Mouse (Mus musculus) right cerebral cortex, postnatal 10 days (tissue): ENCODE results near the gene Gm45062.

Source experiments
- DNase-seq, 2 experiments: peaks; one replicate each; pipeline ENCODE4 v3.0.0; 2021; ENCODE audit warnings: low spot score in 2 of 2

Gm45062 gene

DNA sequence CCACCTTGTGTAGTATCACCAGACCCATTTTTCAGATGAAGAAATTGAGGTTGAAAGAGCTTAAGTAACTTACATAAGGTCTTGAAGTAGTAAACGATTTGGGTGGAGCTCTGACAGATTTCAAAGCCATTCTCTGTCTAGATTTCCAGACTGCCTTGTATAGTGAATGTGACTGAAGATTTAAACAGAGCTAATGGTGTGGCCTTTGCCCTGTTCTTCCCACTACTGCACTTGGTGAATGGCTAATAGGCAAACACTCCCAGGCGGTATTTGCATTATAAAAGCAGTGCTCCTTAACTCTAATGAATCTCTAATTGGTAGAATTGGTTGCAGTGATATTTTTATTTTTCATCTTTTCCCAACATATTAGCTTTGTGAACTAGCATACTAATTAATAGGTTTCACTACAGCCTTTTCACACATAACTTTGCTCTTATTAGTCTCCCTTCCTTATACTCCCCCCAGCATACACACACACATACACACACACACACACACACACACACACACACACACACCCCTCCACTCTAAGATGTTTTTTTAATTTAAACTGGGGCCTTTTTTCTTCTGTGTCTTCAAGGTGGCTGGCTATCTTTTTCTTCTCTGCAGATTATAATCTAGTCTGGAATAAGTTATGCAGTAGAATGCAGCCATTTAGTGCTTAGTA lies 109.1 kb downstream of the Gm45062 start:
- DNase-seq = no peak

DNA sequence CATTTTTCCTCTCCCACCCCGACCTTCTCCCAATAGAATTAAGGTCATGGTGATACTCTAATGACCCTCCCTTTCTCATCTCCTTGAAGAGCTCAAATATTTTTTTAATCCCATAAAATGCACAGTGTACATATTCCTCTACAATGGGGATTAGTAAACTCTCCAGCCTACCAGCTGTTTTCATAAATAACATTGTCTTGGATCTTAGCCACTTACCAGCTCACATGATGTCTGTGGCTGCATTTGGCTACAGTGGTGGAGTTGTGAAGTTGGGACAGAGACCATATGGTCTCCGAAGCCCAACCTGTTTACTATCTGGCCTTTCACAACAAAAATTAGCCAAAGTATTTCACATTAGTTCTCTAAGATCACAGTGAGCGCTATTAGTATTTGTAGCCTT lies 111.4 kb downstream of the Gm45062 start:
- DNase-seq = no peak

DNA sequence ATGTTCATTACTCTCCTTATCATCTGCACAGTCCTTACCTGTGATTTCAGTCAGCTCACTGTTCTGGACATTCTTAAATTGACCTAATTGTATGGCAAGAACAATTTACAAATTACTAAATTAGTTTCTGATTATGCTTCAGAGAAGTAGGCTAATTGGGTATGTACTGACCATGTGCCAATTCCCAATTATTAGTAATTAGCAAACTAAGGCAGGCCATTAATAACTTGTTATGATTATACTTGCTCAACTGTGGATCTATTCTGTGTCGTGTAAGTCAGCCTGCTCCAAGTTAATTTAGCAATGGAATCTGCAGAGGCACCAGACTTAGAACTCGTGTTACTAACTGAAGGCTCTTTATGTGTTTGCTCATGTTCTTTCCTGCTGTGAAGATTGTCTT lies 113.8 kb downstream of the Gm45062 start:
- DNase-seq = no peak

DNA sequence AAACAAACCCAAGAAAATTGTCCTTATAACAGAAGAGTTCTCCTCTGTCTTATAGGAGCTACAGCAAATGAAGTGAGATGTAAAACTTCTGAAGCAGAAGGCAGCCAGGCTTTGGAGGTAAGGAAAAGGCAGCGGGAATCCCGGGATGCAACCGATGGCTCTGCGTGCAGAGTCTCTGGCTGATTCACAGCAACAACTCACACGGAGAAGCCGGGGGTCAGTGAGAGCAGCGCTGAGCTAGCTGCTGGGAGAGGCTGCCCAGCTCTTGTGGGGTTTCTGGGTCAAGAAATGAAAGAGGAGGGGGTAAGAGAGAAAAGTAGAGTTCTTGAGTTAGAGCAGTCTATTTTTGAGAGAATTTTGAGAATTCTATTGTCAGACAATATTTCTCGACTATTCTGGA lies 114.6 kb downstream of the Gm45062 start:
- DNase-seq = no peak

DNA sequence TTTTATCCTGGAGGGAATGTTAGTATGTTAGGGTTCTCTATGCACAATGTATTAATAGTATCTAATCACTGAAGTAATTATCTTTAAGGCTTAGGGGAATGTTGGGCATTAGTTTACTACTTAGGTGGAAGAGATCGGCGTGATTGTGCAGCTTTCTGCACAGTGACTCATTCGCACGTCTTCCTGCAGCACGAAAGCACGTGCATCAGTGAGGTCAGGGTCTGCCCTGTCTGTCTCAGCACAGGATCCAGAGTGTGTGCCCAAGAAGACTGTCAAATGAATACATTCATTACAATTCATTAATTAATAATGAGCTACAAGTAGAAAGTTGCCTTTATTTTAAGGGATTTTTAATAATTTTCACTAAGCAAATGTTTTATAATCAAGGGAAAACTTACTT lies 115.0 kb downstream of the Gm45062 start:
- no peak for DNase-seq

DNA sequence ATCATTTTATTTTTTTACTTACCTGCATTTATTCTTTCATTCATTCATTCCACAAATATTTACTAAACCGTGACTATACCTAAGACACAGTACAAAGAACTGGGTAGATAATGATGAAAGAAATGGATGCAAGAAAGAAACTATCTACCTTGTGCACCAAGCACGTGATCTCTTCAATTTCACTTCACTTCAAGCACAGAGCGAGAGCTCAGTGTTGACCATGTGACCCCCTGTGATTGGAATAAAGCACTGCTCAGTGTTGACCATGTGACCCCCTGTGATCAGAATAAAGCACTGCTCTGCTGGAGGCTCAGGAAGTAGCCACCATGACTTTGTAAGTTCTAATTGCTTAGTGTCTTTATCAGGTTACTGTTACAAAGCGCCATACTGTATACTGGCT lies 115.5 kb downstream of the Gm45062 start:
- DNase-seq = no peak

DNA sequence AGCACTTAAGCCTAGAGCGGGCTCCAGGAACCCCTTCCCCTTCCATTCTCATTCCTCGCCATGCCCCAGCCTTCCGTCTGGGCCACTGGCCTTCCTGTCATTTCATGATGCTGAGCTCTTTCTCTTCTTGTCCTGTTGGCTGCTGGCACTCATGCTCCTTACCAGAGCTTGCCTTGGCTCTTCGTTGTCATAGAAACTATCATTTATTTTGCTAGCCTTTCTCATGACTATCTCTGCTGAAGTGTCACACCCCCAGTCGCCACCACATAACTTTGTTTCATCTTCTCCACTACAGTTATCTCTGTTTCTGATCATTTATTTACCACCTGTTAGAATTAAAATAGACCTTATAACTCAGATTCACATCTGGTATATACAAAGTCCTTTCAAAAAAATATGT lies 117.1 kb downstream of the Gm45062 start:
- DNase-seq = no peak

DNA sequence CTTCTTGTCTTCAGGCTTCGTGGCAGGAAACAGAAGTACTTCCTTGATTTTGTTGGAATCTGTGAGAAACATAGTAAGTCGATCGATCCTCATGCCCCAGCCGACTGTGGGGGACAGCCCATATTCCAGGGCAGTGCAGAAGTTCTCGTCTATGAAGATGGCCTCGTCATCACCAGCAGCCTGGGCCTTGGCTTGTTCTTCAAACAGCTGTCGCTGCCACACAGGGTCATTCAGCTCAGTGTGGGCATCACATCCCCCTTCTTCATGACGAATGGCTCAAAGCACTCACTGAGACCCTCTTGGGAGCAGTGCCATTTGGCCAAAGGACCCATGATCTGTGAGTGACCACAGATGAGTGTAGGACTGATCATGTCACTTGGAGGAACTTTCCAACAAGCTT lies 118.4 kb downstream of the Gm45062 start:
- no peak for DNase-seq

DNA sequence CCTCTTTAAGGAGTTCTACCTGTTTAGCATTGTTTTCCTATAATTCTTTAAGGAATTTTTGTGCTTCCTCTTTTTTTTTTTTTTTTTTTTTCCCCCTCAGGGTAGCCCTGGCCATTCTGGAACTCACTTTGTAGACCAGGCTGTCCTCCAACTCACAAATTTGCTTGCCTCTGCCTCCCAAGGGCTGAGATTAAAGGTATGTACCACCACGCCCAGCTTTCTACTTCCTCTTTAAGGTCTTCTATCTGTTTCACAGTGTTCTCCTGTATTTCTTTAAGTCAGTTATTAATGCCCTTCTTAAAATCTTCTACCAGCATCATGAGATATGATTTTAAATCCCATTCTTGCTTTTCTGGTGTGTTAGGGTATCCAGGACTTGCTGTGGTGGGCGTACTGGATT lies 130.1 kb downstream of the Gm45062 start:
- no peak for DNase-seq

DNA sequence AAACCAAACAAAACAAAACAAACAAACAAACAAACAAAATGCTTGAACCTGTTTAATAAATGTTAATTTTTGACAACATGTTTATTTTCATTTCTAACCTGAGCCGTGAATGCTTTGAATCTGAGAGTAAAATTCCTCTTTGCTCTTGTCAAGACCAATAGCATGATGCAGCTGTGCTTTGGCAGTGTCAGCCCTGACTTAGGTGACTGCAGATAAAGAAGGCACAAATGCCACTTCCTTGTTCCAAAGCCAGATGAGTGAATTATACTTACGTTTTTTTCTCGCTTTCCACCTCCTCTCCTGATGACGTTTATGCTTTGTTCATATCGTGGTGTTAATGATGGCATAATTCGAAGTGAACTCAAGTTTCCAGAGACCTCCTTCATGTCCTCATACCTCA lies 131.0 kb downstream of the Gm45062 start:
- no peak for DNase-seq

DNA sequence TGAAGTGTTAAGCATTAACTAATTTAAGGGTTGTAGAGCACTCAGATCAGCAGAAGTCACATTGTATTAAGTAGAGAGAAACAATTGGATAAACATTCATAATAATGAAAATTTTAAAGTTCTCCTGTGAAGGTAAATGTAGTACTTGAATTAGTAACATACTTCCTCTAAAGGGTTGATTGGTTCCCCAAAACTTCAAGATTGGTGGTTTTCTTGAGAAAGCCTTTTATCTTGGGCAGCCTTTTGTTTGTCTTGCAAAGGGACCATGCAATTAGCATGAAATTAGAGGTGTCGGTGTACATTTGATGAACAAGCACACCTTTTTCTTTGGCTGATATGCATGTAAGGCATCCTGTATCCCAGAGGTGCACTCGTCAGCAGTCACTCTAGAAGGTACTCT lies 131.7 kb downstream of the Gm45062 start:
- no peak for DNase-seq

DNA sequence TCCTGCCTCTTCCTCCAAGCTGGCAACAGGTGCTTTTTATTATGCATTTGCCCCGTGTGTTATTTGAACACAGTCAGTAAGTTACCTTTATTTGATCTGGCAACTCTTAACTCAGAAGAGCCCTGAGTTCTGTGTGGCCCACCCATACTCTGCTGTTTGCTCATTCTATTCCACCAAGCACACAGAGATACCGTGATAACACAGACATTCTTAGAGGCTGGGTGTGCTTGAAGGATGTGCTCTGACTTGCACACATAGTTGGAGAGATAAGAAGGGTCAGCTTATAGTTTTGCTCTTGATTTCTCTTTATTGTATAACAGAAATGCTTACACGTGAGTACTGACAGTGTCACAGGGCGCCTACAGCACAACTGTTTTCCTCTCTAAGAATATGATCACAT lies 133.8 kb downstream of the Gm45062 start:
- DNase-seq = no peak

DNA sequence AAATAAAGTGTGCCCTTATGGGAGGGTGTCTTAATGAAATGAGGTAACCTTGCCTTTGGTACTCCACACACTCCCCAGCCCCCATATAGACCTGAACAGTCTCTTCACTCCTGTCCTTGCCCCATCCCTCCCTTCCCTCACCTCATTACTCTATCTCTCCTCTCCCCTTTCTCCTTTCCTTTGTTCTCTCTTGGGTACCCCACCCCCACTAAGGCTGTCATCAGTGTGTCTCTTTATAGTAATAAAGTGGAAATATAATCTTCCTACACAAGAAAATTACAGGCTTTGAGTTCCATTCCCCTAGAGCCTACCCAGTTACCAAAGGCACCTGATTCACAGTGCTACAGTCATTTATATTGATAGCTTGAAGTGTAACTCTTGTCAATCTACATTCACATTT lies 134.8 kb downstream of the Gm45062 start:
- DNase-seq = no peak

DNA sequence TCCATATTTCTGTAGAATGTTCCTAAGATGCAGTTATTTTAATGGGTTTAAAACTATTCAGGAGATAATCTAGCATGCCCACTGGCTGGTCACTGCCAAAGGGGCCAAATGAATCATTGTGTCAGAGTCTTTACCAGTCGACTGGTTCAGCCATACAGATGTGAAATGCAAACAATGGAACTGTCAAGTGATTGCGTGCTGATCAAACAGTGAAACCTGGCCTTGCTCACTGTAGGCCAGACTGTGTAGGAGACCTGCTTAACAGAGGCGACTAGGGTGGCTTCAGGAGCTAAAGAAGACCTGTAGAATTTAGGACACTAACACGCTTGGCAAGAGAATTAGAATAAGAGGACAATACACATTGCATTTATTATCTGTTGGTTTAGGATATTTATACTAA lies 135.8 kb downstream of the Gm45062 start:
- DNase-seq = no peak

DNA sequence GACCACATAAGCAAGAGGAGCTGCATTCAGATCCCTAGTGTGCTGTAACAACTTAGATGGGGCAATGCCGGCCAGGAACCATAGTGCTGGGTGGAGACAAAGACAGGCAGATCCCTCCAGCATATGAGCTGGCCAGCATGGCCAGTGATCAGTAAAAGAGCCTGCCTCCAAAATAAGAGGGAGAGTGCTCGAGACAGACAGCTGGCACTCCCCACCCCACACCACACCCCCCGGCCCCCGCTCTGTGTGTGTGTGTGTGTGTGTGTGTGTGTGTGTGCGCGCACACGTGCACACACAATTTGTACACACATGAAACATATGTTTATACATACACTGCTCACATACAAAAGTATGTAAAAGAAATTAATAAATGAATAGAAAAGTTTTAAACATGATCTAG lies 138.0 kb downstream of the Gm45062 start:
- DNase-seq = no peak

DNA sequence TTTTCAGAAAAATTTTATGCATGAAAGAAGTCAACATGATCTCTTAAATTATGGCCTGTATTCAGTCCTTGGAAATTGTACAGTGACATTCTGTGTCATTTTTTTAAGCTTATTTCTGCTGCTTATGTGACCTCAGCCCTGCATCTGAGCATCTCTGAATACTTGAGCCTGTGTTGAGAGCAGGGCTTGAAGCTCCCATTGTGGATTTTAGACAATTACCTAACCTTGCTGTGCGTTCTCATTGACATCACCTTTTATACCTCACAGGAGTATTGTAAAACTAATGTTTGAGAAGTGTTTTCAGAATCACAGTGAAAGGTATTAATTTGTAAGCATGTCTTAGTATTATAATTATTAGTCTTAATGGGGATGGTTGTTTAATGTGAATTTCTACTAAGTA lies 140.5 kb downstream of the Gm45062 start:
- no peak for DNase-seq

DNA sequence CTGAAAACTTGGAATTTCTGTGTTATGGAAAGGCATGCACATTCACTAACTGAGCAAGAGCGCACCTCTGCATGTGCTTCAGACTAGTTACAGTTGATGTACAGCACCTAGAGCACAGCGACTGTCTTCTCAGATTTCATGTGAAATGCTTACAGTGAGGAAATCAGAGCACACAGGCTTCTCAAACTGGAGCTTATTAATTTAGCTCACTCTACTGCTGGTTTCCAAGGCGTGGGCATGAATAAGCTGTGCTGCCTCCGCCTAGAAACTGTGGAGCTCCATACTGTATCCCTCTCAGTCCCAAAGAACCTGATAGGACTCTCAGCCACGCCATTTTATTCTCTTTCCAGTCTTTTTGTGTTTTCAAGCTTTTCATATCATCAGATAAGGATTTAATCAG lies 143.9 kb downstream of the Gm45062 start:
- DNase-seq = no peak

DNA sequence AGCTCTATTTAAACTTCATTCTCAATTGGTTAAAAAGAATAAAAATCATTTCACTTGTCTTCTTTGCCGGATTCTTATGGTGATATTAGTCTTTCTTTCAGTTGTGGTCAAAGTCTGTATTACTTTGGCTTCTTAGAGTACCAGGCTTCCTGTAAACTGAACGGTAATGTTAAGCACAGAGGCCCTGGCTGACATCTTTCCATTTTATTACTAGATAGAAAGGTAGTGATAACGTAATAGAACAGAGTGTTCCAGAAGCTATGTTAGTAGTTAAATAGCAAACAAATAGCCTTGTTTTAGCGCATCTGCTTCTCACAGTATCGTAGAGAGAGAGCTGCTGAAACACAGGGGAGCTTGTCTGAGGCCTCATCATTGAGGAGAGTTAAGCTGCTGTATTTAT lies 146.6 kb downstream of the Gm45062 start:
- DNase-seq = no peak

DNA sequence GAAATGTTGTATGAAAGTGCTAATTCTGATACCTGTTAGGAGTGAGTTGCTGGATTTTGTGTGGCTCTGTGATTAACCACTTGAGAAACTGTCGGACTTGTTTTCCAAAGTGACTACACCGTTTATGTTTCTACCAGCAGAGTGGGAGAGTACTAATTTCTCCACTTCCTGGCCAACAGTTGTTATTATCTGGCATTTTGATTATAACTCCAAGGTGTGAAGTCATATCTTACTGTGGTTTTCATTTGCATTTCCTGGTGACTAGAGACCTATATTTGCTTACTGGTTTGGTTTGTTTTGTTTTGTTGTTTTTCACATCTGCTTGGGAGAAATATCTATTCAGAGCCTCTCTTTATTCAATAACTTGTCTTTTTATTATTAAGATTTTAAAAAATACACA lies 149.1 kb downstream of the Gm45062 start:
- DNase-seq = no peak

DNA sequence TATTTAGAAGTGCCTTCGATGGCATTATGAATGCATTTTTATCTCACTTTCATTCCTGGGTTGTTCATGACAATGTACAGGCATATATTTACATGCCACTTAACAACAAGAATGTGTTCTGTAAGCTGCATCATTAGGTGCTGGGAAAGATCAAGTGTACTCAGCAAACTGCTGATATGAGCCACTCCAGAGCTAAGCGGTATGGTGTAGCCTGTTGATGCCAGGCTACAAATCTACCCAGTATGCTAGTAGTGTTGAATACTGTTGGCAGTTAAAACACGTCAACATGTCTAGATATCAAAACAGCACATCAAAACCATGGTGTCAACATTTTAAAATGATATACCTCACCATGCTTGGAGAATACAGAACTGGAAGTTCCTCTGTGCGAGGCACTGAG lies 150.6 kb downstream of the Gm45062 start:
- DNase-seq = no peak

DNA sequence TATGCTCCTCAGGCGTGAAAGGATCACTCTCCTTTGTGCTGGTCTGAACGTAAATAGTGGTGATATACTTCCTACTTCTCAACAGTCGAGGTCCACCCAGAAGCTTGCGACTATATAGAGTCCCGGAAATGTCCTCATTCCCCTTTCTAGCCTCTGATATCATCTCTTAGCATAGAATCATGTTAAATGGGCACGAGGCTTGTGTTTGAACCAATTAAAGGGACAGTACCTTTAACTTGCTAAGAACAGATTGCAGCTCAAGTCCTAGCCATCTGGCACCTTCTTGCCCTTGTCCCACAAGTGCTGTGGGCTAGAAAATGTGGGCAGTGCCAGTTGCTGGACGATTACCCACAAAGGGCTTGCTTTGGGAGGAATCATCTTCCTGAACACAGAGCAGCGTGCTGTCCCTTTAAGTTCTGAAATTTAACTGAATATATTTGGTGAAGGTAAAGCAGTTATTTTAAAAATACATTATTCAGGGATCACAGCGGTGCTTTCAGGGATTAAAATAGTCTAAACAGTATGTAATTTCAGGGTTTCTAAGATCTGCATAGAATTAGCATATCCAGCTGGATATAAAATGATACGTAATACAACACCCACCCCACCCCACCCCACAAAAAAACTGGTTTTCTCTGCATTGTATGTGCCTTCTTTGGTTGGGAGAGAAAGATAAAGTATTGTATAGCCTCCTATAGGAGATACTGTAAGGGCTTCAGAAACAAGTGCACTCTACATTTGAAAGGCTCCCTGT lies 153.8 kb downstream of the Gm45062 start:
- DNase-seq = no peak

DNA sequence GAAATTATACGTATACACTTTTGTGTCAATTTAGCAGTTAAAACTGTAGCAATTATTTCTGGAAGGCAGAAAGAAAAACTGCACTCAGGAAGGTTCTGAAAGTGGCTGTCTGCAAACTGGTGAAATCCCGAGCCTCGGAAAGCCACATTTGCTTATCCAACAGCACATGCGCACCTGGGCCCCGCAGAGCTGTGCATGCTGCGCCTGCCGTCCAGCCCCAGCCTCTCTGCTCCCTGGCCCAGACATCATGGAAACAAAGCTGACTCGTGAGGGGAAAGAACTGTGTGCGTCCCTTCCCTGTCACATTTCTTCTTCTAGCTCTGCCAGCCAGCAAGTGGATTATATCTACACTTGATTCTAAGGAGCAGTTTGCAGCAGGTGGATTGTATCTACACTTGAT lies 154.8 kb downstream of the Gm45062 start:
- no peak for DNase-seq

DNA sequence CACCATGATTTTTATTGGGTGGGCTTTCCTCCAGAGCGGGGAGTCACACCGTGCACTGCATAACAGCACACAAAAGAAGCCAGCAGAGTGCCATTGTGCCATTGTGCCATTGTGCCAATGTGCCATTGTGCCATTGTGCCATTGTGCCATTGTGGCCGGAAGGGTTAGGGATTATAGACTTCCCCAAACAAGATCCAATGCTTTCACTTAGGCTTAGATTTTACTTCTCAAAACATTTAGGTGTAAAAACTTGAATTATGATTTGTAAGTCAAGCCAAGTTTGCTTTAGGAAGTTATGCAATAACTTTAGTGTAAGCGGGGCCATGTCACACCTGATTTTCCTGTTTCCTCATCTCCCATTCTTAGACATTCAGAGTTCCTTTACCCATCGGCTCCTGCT lies 156.6 kb downstream of the Gm45062 start:
- DNase-seq = no peak
